Mouse (Mus musculus): ENCODE measurements around the gene Usp5. TPM values are rescaled to one million over a fixed set of nuclear protein-coding genes. Genes with fewer than 3 reads are reported as not detected.

Gene Usp5
- total RNA-seq, 2 experiments from 2014 or later = 194 to 200 TPM

DNA sequence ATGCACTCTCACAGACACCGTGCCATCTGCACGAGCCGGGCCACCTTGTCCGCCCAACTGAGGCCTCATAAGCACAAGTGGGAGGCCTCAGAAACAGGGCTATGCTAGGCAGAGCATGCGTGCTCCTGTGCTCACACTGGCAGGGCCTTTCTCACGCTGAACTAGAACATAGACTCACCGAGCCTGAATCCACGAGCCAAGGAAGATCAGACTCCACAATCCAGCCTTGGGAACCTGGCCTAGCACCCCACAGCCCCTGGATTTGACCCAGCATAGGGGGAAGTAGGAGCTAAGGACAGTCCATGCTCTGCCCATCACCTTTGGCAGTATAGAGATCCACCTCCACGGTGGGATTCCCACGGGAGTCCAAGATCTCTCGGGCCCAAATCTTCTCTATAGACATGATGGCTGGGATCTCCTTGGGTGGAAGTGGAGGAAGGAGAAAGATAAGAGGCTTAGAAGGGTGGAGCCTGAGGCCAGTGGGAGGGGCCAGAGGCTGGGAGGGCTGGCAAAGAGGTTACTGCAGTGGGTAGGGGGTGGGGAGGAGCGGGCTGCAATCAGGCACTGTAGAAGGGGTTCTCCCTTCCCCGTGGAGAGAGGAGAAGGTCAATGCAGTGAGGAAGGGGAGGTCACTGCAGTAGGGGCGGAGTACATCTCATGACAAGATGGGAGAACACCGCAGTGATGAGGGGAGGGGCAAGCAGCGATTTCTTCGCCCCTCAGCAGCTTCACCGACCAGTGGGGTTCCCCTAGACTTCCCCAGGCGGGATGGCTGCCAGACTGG is 61.2 kb downstream of the Usp5 start:
- intact Hi-C loops (cut with DNase I) = no loop called here
- DNase-seq (ENCODE audit: extremely low spot score in 1 of 2, low spot score in 2 of 2) = peak in 1 of 2 experiments; percentile 72

DNA sequence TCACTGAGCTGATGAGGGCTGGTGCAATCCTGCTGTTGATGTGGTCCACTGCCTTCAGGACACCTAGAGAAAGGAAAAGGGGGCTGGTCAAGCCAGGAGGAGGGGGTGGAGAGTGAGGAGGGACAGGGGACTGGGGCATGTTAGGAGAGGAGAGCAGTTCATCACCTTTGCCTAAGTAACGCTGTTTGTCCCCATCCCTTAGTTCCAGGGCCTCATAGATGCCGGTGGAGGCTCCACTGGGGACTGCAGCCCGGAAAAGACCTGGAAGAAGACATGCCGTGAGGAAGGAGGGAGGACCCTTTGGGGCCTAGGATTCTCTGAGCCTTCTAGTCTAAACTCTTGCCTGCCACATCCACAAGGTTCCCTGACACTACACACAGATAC is 61.8 kb downstream of the Usp5 start:
- intact Hi-C loops (cut with DNase I) = no loop called here
- peak in 1 of 2 experiments; percentile 22 for DNase-seq (ENCODE audit: extremely low spot score in 1 of 2, low spot score in 2 of 2)

DNA sequence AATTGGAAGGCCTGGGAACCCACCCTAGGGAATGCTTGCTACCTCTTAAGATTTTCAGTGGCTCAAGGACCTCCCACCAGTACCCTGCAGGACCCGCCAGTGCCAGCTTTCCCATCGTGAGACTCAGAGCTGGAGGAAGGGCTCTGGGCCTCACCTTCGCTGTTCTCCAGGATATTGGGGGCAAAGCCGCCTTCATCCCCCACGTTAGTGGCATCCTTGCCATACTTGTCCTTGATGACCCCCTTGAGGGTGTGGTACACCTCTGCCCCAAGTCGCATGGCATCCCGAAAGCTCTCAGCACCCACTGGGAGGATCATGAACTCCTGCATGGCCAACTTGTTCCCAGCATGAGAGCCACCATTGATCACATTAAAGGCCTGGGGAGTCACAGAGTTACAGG is 63.3 kb downstream of the Usp5 start:
- DNase-seq (ENCODE audit: extremely low spot score in 1 of 2, low spot score in 2 of 2) = no peak
- intact Hi-C loops (cut with DNase I) = no loop called here

Other genes starting within 250 kb of the Usp5 start
- gene C1s2, start 193.4 kb downstream of the Usp5 start, total RNA-seq (2021) = under 1 TPM; 0.19 to 0.59 TPM
- 10 to 100 TPM; 29.7 to 36.4 TPM for gene Lpcat3, start 166.5 kb downstream of the Usp5 start, total RNA-seq (2021)
- gene Emg1, start 117.3 kb downstream of the Usp5 start, total RNA-seq (2021) = 10 to 100 TPM; 38.0 to 42.6 TPM
- 100 to 1,000 TPM; 151 to 160 TPM for gene Phb2, start 117.1 kb downstream of the Usp5 start, total RNA-seq (2021)
- gene Ptpn6, start 90.8 kb downstream of the Usp5 start, total RNA-seq (2021) = 1 to 10 TPM; 3.4 to 4.7 TPM
- gene Grcc10, start 88.1 kb downstream of the Usp5 start, total RNA-seq (2021) = 100 to 1,000 TPM; 298 to 316 TPM
- not detected for gene Gm45234, start 73.5 kb downstream of the Usp5 start, total RNA-seq (2021)
- gene Atn1, start 73.0 kb downstream of the Usp5 start, total RNA-seq (2021) = 100 to 1,000 TPM; 156 to 158 TPM
- gene Eno2, start 59.8 kb downstream of the Usp5 start, total RNA-seq (2021) = 100 to 1,000 TPM; 466 to 486 TPM
- gene Lrrc23, start 49.8 kb downstream of the Usp5 start, total RNA-seq (2021) = under 1 TPM; 0.41 to 0.77 TPM
- gene Spsb2, start 20.8 kb downstream of the Usp5 start, total RNA-seq (2021) = 1 to 10 TPM; 4.4 to 5.3 TPM
- gene Tpi1, start 15.2 kb downstream of the Usp5 start, total RNA-seq (2021) = 100 to 1,000 TPM; 512 to 527 TPM
- gene Cdca3, start 63 bp upstream of the Usp5 start, total RNA-seq (2021) = 1 to 10 TPM; 2.8 to 4.4 TPM
- under 1 TPM; 0.19 to 0.28 TPM for gene Gnb3, start 10.8 kb upstream of the Usp5 start, total RNA-seq (2021)
- gene P3h3, start 28.3 kb upstream of the Usp5 start, total RNA-seq (2021) = 10 to 100 TPM; 30.7 to 32.5 TPM
- gene Gpr162, start 34.5 kb upstream of the Usp5 start, total RNA-seq (2021) = 100 to 1,000 TPM; 214 to 216 TPM
- 1 to 10 TPM; 1.2 to 3.7 TPM for gene Cd4, start 58.7 kb upstream of the Usp5 start, total RNA-seq (2021)
- 1 to 10 TPM; 1.4 to 1.5 TPM for gene Lag3, start 82.2 kb upstream of the Usp5 start, total RNA-seq (2021)
- 1,000 to 10,000 TPM; 1,368 to 1,394 TPM for gene Ptms, start 90.6 kb upstream of the Usp5 start, total RNA-seq (2021)
- 100 to 1,000 TPM; 597 to 610 TPM for gene Mlf2, start 101.9 kb upstream of the Usp5 start, total RNA-seq (2021)
- gene Cops7a, start 136.1 kb upstream of the Usp5 start, total RNA-seq (2021) = 100 to 1,000 TPM; 115 to 116 TPM
- gene Pianp, start 167.2 kb upstream of the Usp5 start, total RNA-seq (2021) = 100 to 1,000 TPM; 116 TPM
- gene Zfp384, start 179.7 kb upstream of the Usp5 start, total RNA-seq (2021) = 10 to 100 TPM; 41.0 to 41.2 TPM
- gene Ing4, start 210.3 kb upstream of the Usp5 start, total RNA-seq (2021) = 10 to 100 TPM; 56.9 to 59.9 TPM
- gene Acrbp, start 220.2 kb upstream of the Usp5 start, total RNA-seq (2021) = 1 to 10 TPM; 8.0 to 8.7 TPM
- gene Lpar5, start 238.4 kb upstream of the Usp5 start, total RNA-seq (2021) = 1 to 10 TPM in 1 of 2 experiments, under 1 TPM in 1; 0.45 to 1.0 TPM

Data from left cerebral cortex, postnatal 10 days (tissue).